Mouse (Mus musculus) heart, postnatal 0 days (tissue): Measurements from ENCODE around the gene Gnb4.

ENCODE experiments used
- CTCF ChIP-seq: IDR thresholded peaks from 2 replicates; pipeline ENCODE4 v1.5.1; 2016; ENCODE audit warnings: antibody characterized with exemption, control low read depth, low read depth
- EP300 ChIP-seq: IDR thresholded peaks from 2 replicates; pipeline ENCODE4 v1.6.1; 2016; ENCODE audit warnings: antibody characterized with exemption, low read depth

GRCm38 (mm10) chr3:32616006-32616330, 417 bp downstream of the Gnb4 start:
- TF ChIP-seq CTCF, result no peak
- no peak for TF ChIP-seq EP300
